Mouse (Mus musculus) small intestine, adult 2 months (tissue): Measurements from ENCODE around the gene Gpc6. TPM values are rescaled to one million over a fixed set of nuclear protein-coding genes. Genes with fewer than 3 reads are reported as not detected.

ENCODE experiments used
- H3K27ac ChIP-seq: fragments of 200-500 bp; 2 replicates; pipeline ENCODE4 v1.5.1; 2012; ENCODE audit warnings: low read depth, low read length, control low read depth, inconsistent platforms; ENCODE audit not compliant: insufficient read depth
- H3K27me3 ChIP-seq: fragments of 200-500 bp; 2 replicates; pipeline ENCODE4 v1.6.1; 2012; ENCODE audit warnings: mild to moderate bottlenecking, moderate library complexity, low read length, inconsistent platforms; ENCODE audit not compliant: control insufficient read depth, insufficient read depth
- H3K36me3 ChIP-seq: fragments of 200-500 bp; 2 replicates; pipeline ENCODE4 v1.6.1; 2012; ENCODE audit warnings: mild to moderate bottlenecking, low read length, control low read depth, inconsistent platforms; ENCODE audit not compliant: control insufficient read depth, insufficient read depth
- H3K4me1 ChIP-seq: fragments of 200-500 bp; 2 replicates; pipeline ENCODE4 v1.6.1; 2012; ENCODE audit warnings: low read length, inconsistent platforms, mixed read lengths; ENCODE audit not compliant: control insufficient read depth, insufficient read depth, insufficient read length
- H3K4me3 ChIP-seq: fragments of 200-500 bp; 2 replicates; pipeline ENCODE4 v1.5.1; 2012; ENCODE audit warnings: low read depth, mild to moderate bottlenecking, control low read depth, inconsistent platforms, low read length, moderate library complexity
- CTCF ChIP-seq: fragments of 200-500 bp; IDR thresholded peaks from 2 replicates; pipeline ENCODE4 v1.5.1; 2012; ENCODE audit warnings: low read depth, mild to moderate bottlenecking, control low read depth, inconsistent platforms, low read length, moderate library complexity, mixed read lengths; ENCODE audit not compliant: insufficient replicate concordance, insufficient read length; ENCODE audit errors: extremely low read depth
- POLR2A ChIP-seq: fragments of 200-500 bp; IDR thresholded peaks from 2 replicates; pipeline ENCODE4 v1.6.1; 2012; ENCODE audit warnings: low read depth, mild to moderate bottlenecking, control low read depth, inconsistent platforms, low read length, moderate library complexity
- WGBS: fragments of 180-500 bp; shearing (Covaris S2); methylation state at CpG from one replicate; pipeline ENCODE4 v1.1.7; 2018; 5-methylcytosine and 5-hydroxymethylcytosine counted together
- polyA plus RNA-seq: library from polyadenylated mRNA; depleted of rRNA; stranded (reverse); fragments of >200 nt; gene quantifications from 2 replicates; pipeline ENCODE4 v1.2.3, GENCODE M21; 2012

The Gpc6 gene
- polyA plus RNA-seq, 1 experiment, result 0.81 TPM

GRCm38 (mm10) chr14:117131324-117131723 is 206.2 kb downstream of the Gpc6 start:
- Histone ChIP-seq H3K4me3 (no peak overlapping the region), H3K27me3 (no peaks in the 10 kb centered on the region), H3K27ac (no peak overlapping the region), H3K4me1 (no peaks in the 10 kb centered on the region), H3K36me3 (no peaks in the 10 kb centered on the region)
- TF ChIP-seq POLR2A (no peak), CTCF (no peak)
- WGBS, result 81% methylated on average over 1 of the region's 1 CpGs

GRCm38 (mm10) chr14:117141077-117141848 is 216.1 kb downstream of the Gpc6 start:
- Histone ChIP-seq H3K4me3 (no peak overlapping the region), H3K4me1 (no peaks in the 10 kb centered on the region), H3K27ac (no peak overlapping the region), H3K27me3 (no peaks in the 10 kb centered on the region), H3K36me3 (no peaks in the 10 kb centered on the region)
- TF ChIP-seq CTCF, result no peak
- no peak for TF ChIP-seq POLR2A
- 39% methylated on average over 6 of the region's 6 CpGs for WGBS

DNA sequence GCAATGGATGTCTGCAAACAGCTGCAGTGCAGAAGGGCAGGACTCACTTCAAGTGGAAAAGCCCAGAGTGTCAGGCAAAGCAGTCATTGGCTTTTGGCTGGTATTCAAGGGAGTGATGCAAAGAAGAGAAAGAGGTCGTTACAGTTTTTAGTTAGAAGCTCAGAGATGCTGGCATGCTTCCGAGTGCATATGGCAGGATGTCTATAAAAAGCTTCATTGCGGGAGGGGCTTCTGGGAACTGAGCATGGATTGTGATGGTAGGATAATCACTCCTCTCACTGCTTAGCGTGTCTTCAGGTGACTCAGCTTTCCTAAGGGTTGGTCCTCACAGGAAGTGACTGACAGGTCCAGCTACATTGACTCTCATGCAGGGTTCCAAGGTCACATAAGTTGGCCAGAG is 221.0 kb downstream of the Gpc6 start:
- H3K4me3 ChIP-seq, result no peak overlapping the region
- no peak for TF ChIP-seq POLR2A
- no peak for TF ChIP-seq CTCF
- no peaks in the 10 kb centered on the region for H3K36me3 ChIP-seq
- no peaks in the 10 kb centered on the region for H3K27me3 ChIP-seq
- no peak overlapping the region for H3K27ac ChIP-seq
- no peaks in the 10 kb centered on the region for H3K4me1 ChIP-seq
- 60% methylated on average over 4 of the region's 4 CpGs for WGBS

GRCm38 (mm10) chr14:117146665-117147064 is 221.6 kb downstream of the Gpc6 start:
- no peaks in the 10 kb centered on the region for H3K36me3 ChIP-seq
- WGBS, result 63% methylated on average over 4 of the region's 4 CpGs
- H3K27me3 ChIP-seq, result no peaks in the 10 kb centered on the region
- TF ChIP-seq CTCF (no peak), POLR2A (no peak)
- H3K4me3 ChIP-seq, result no peak overlapping the region
- no peak overlapping the region for H3K27ac ChIP-seq
- H3K4me1 ChIP-seq, result no peaks in the 10 kb centered on the region

DNA sequence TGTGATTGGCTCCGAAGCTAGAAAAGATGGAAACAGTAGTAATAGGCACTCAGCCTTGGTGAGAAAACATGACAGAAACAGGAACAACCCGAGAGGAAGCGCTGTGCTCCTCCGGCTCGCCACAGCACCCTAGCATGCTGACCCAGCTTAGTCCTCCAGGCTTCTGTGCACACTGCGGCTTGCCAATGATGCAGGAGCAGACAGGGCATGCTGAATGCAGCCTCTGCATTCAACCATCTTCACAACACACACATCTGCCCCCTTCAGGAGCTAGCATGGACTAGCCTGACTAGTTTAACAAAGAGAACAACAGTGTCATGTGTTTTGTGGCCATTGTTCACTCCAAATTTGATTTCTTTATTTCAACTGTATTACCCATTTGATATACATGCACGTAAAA is 226.5 kb downstream of the Gpc6 start:
- Histone ChIP-seq H3K36me3 (no peaks in the 10 kb centered on the region), H3K4me1 (no peaks in the 10 kb centered on the region), H3K27ac (no peak overlapping the region), H3K27me3 (no peaks in the 10 kb centered on the region), H3K4me3 (no peak overlapping the region)
- no peak for TF ChIP-seq POLR2A
- no peak for TF ChIP-seq CTCF
- 82% methylated on average over 7 of the region's 7 CpGs for WGBS

DNA sequence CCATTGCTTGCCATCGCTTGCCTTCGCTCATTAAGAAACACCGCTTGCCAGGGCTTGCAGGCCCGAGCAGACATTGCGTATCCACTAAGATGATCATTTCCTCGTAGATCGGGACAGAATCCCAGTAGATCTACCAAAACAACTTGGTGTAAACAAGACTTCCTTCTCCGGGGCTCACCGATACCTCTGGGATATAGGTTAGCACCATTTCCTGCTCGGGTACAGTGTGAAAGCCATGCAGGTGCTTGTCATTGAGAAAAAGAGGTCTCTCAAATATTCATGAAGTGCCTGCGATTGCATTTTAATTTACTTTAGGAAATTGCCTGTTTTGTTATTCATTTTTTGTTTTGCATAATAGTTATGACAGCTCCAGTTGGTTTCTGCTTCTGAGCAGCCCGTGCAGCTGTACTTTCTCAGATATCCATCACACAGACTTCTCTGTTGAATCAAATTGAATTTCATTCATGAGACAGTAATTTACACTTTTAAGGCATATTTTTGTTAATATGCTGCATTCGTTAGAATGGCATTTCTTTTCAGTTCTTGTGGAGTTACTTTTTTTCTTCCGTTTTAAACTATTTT is 230.9 kb downstream of the Gpc6 start:
- no peak overlapping the region for H3K27ac ChIP-seq
- no peak for TF ChIP-seq CTCF
- TF ChIP-seq POLR2A, result no peak

DNA sequence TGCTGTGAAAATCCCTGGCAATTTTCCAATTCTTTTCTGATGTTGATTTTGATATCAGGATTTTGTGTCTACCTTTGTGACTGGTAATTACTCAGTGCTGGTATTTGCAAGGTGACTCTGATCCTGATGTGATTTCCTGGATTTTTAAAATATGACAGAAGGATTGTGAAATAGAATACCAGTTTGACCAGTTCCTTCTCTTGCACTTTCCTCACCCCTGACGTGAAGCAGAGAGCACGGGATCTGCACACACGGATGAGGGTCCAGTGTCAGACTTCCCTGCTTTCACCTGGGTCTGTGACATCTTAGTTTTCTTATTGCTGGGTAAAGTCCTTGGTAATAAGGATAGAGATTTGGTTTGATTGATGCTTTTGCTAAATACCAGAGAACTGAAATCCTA is 232.3 kb downstream of the Gpc6 start:
- Histone ChIP-seq H3K27me3 (no peaks in the 10 kb centered on the region), H3K4me3 (no peak overlapping the region), H3K27ac (no peak overlapping the region), H3K4me1 (no peaks in the 10 kb centered on the region), H3K36me3 (no peaks in the 10 kb centered on the region)
- no peak for TF ChIP-seq POLR2A
- no peak for TF ChIP-seq CTCF
- 30% methylated on average over 3 of the region's 3 CpGs for WGBS

More for the DNA sequence above, 230.9 kb downstream of the Gpc6 start:
- 88% methylated on average over 14 of the region's 14 CpGs for WGBS
- no peaks in the 10 kb centered on the region for H3K36me3 ChIP-seq
- no peak overlapping the region for H3K4me3 ChIP-seq
- no peaks in the 10 kb centered on the region for H3K27me3 ChIP-seq
- H3K4me1 ChIP-seq, result no peaks in the 10 kb centered on the region

- no peak overlapping the region for H3K4me3 ChIP-seq
- TF ChIP-seq CTCF (no peak), POLR2A (no peak)
- 89% methylated on average over 5 of the region's 5 CpGs for WGBS
Measured at GRCm38 (mm10) chr14:117166350-117166749, 241.2 kb downstream of the Gpc6 start.

More at GRCm38 (mm10) chr14:117166350-117166749, 241.2 kb downstream of the Gpc6 start:
- H3K27ac ChIP-seq, result no peak overlapping the region
- no peaks in the 10 kb centered on the region for H3K4me1 ChIP-seq
- no peaks in the 10 kb centered on the region for H3K36me3 ChIP-seq
- no peaks in the 10 kb centered on the region for H3K27me3 ChIP-seq
